Mouse (Mus musculus): ENCODE results near the gene Lmod3. TPM values are rescaled to one million over a fixed set of nuclear protein-coding genes. Genes with fewer than 3 reads are reported as not detected.

The Lmod3 gene
- polyA plus RNA-seq, 1 experiment from 2014 or later, result not detected

GRCm38 (mm10) chr6:97240092-97240491 lies 12.5 kb downstream of the Lmod3 start:
- no peak for DNase-seq (ENCODE audit: extremely low spot score, low spot score)
- H3K4me3 ChIP-seq, result no peak overlapping the region
- peaks cover 5% of the 10 kb centered on the region; the same call in 1 of the 2 replicates for H3K9me3 ChIP-seq
- no peaks in the 10 kb centered on the region for H3K27me3 ChIP-seq (ENCODE audit: poor library complexity, severe bottlenecking)
- H3K27ac ChIP-seq, result no peak overlapping the region
- H3K4me1 ChIP-seq, result no peaks in the 10 kb centered on the region
- 83% methylated on average over 5 of the region's 5 CpGs for whole genome bisulfite sequencing
- peaks cover 3% of the 10 kb centered on the region; the same call in 1 of the 2 replicates for H3K36me3 ChIP-seq (replicated peaks)

DNA sequence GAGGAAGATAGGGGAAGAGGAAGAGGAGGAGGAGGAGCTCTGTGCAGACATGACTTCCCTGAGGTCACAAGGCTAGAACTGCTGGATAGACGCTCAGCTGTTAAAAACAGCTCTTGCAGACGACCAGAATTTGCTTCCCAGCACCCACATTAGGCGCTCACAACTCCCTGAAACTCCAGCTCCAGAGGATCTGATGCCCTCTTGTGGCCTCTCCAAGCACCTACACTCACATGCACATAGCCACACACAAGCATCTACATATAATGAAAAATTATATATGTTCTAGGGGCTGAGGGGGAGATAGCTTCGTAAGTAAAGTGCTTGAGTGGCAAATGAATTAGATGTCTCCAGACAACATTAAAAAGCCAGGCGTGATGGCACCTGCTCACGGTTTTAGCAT lies 13.2 kb downstream of the Lmod3 start:
- Histone ChIP-seq H3K9me3 (peaks cover 5% of the 10 kb centered on the region; the same call in 1 of the 2 replicates), H3K27me3 (ENCODE audit: poor library complexity, severe bottlenecking) (no peaks in the 10 kb centered on the region)

DNA sequence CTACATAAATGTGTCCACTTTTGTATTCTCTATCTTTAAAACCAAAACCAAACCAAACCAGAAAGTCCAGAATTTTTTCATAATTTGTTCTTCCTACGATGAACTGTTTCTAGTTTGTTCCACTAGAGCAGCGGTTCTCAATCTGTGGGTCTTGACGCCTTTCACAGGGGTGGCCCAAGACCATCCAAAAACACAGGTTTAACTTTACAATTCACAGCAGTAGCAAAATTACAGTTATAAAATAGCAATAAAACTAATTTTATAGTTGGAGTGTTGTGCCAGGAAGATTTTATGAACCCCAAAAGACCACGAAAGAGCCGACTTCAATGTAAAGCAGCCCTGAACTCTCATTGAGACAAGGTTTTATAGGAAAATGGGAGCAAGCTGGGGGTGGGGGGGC lies 16.5 kb downstream of the Lmod3 start:
- DNase-seq (ENCODE audit: extremely low spot score, low spot score), result no peak
- Histone ChIP-seq H3K4me1 (no peaks in the 10 kb centered on the region), H3K36me3 (replicated peaks) (peaks cover 20% of the 10 kb centered on the region), H3K9me3 (peaks cover 5% of the 10 kb centered on the region; the same call in 1 of the 2 replicates), H3K27ac (no peak overlapping the region), H3K27me3 (ENCODE audit: poor library complexity, severe bottlenecking) (no peaks in the 10 kb centered on the region), H3K4me3 (no peak overlapping the region)
- 96% methylated on average over 5 of the region's 5 CpGs for WGBS

More for the DNA sequence above, 13.2 kb downstream of the Lmod3 start:
- 93% methylated on average over 6 of the region's 6 CpGs for WGBS
- no peak overlapping the region for H3K27ac ChIP-seq
- DNase-seq (ENCODE audit: extremely low spot score, low spot score), result no peak
- no peak overlapping the region for H3K4me3 ChIP-seq
- H3K4me1 ChIP-seq, result no peaks in the 10 kb centered on the region
- H3K36me3 ChIP-seq (replicated peaks), result peaks cover 7% of the 10 kb centered on the region; the same call in 1 of the 2 replicates

DNA sequence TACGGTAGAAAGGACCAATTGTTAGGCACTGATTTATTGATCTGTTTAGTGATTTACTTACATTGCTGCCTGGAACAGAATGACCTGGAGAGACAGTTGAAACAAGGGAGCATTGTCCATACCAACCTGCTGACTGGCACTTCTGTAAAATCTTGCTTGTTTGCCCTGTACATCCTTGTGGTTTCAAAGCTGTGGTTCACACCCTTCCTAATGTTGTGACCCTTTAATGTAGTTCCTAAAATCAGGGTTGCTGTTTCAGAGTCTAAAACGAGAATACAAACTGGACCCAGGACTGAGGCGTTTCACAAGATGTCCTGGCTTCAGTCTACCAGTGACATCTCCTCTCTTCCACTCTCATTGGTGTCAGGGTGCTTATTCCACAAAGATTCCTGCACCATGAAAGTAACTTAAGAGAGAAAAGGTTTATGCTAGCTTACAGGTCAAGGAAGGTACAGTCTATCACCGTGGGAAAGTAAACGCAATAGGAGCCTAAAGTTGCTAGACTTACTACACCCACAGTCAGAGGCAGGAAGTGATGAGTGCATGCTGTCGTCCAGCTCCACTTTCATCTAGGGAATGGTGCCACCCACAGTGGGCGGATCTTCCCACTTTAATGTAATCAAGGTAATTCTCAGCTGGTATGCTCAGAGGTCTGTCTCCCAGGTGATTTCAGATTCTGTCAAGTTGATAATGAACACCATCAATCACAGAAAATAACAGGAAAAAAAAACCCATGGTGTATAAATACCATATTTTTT lies 17.5 kb downstream of the Lmod3 start:
- H3K27ac ChIP-seq, result no peak overlapping the region
- peaks cover 28% of the 10 kb centered on the region for H3K36me3 ChIP-seq (replicated peaks)
- WGBS, result 93% methylated on average over 7 of the region's 7 CpGs
- H3K4me3 ChIP-seq, result no peak overlapping the region
- peaks cover 5% of the 10 kb centered on the region; the same call in 1 of the 2 replicates for H3K9me3 ChIP-seq
- no peaks in the 10 kb centered on the region for H3K27me3 ChIP-seq (ENCODE audit: poor library complexity, severe bottlenecking)
- H3K4me1 ChIP-seq, result no peaks in the 10 kb centered on the region
- DNase-seq (ENCODE audit: extremely low spot score, low spot score), result no peak

DNA sequence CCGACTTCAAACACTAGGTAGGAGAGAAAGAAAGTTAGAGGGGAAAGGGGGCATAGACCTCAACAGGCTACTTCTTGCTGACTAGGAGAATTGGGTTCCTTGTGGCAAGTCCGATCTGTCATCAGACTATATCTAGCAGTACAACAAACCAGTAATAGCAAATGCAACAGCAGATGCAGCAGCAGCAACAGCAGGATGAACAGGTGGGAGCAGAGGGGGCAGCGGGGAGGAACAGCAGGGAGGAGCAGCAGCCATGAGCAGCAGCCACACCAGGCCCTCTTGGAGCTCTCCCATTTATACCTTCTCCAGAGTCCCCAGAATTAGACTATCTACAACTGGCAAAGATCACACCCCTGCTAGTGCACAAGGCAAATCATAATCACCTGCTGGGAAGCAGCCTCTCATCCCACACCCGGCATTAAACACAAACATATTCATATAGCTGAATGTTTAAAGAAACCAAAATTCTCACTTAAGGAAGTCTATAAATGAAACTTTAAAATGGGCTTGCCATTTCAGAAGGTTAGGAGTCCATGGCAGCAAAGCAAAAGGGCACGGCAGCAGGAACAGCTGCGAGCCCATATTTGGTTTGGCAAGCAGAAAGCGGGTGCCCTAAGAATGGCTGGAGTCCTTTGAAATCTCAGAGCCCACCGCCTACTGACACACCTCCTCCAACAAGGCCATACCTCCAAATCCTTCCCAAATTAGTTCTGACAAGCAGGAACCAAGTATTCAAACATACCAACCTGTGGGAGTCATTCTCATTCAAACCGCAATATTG lies 25.3 kb downstream of the Lmod3 start:
- Histone ChIP-seq H3K4me1 (peaks cover 18% of the 10 kb centered on the region), H3K27me3 (ENCODE audit: poor library complexity, severe bottlenecking) (no peaks in the 10 kb centered on the region), H3K9me3 (no peaks in the 10 kb centered on the region), H3K36me3 (replicated peaks) (peaks cover 20% of the 10 kb centered on the region), H3K27ac (no peak overlapping the region), H3K4me3 (no peak overlapping the region)
- DNase-seq (ENCODE audit: extremely low spot score, low spot score), result no peak
- WGBS, result 94% methylated on average over 9 of the region's 9 CpGs

GRCm38 (mm10) chr6:97226083-97226491 lies 26.5 kb downstream of the Lmod3 start:
- Histone ChIP-seq H3K4me1 (peaks cover 30% of the 10 kb centered on the region), H3K36me3 (replicated peaks) (peaks cover 16% of the 10 kb centered on the region), H3K27me3 (ENCODE audit: poor library complexity, severe bottlenecking) (no peaks in the 10 kb centered on the region), H3K27ac (0 out of 2 replicates have a peak overlapping the region, but pooled peaks have one; percentile 8), H3K4me3 (no peak overlapping the region), H3K9me3 (no peaks in the 10 kb centered on the region)
- WGBS, result 32% methylated on average over 1 of the region's 1 CpGs
- DNase-seq (ENCODE audit: extremely low spot score, low spot score), result no peak

DNA sequence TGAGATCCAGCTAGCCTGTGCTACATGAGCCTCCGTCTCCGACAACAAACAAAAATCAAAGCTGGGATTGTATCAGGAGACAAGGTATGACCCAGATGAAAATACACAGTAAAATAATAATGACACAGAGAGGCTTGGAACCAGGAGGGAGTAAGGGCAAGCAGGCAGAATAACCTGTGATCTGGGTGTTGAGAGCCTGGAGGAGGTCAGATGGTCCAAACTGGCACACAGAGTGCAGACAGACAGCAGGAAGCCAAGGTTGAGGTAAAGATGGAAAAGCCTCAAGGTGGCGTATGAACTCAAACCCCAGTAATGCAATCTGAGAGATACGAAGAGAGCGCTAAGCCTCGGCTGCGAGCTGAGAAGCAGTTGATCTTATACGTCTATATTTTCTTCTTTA lies 28.1 kb downstream of the Lmod3 start:
- WGBS, result 94% methylated on average over 8 of the region's 8 CpGs
- Histone ChIP-seq H3K36me3 (replicated peaks) (peaks cover 3% of the 10 kb centered on the region), H3K4me3 (no peak overlapping the region), H3K4me1 (peaks cover 35% of the 10 kb centered on the region), H3K27ac (no peak overlapping the region), H3K9me3 (no peaks in the 10 kb centered on the region), H3K27me3 (ENCODE audit: poor library complexity, severe bottlenecking) (no peaks in the 10 kb centered on the region)
- DNase-seq (ENCODE audit: extremely low spot score, low spot score), result no peak

DNA sequence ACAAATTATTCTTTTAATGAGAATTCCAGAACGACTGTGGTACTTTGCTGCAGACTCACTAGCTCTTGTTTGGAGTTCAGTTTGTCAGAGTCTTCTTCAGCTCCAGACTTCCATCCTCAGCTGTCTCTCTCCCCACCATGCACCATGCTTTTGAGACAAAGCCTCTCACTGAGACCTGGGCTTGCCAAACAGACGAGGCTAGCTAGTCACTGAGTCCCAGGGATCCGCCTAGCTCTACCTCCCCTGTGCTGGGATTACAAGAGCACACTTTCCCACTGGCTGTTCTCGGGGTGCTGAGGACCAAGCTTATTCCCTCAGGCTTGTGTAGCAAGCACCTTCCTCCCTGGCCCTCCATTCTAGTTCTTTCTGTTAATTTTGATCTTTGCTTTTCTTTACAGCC lies 29.0 kb downstream of the Lmod3 start:
- WGBS, result 76% methylated on average over 4 of the region's 4 CpGs
- DNase-seq (ENCODE audit: extremely low spot score, low spot score), result no peak
- no peaks in the 10 kb centered on the region for H3K27me3 ChIP-seq (ENCODE audit: poor library complexity, severe bottlenecking)
- no peak overlapping the region for H3K27ac ChIP-seq
- peaks cover 35% of the 10 kb centered on the region for H3K4me1 ChIP-seq
- H3K4me3 ChIP-seq, result no peak overlapping the region
- no peaks in the 10 kb centered on the region for H3K9me3 ChIP-seq
- H3K36me3 ChIP-seq (replicated peaks), result no peaks in the 10 kb centered on the region; the same call in 1 of the 2 replicates

DNA sequence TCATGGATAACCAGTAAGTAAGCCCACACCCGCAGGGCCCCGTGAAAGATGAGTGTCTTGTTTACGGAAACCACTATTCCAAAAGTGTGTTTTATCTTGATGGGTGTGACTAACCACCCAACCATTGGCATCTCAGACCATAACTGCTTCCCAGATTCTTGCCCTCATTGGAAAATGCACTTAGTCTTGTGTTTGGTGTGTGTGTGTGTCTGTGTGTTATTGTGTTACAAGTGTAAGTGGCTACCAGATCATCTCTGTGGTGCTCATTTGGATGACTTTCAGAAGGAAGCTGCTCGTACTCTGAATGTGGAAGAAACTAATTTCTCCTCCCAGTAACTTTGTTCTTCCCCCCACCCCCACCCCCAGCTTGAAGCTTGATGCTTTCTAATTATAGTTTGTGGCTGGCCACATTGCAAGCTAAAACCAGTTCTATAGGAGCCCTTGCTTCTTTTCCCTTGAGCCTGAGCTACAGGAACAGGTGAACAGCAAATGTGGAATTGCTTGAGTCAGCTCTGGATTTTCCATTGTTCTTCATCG lies 29.6 kb downstream of the Lmod3 start:
- WGBS, result 78% methylated on average over 5 of the region's 5 CpGs

DNA sequence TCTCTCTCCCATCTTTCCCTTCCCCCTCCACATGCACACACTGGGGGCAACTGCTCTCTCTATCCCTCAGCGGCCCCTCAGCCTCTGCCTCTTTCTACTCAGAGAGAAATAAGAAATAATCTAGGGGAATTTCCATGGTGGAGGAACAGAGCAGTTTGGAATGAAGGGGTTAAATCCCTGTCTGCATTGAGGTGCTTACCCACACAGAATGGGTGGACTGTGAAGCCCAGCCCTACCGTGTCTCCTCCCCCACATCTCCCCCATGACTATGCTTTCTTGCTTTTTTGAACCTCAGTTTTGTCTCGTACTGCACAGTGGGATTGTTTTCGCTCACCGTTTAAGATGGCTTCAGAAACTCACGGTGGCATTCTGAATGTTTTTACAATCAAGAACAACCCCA lies 30.2 kb downstream of the Lmod3 start:
- Histone ChIP-seq H3K27ac (no peak overlapping the region; the same call in 1 of the 2 replicates), H3K27me3 (ENCODE audit: poor library complexity, severe bottlenecking) (no peaks in the 10 kb centered on the region), H3K9me3 (no peaks in the 10 kb centered on the region), H3K4me1 (peaks cover 35% of the 10 kb centered on the region), H3K4me3 (no peak overlapping the region), H3K36me3 (replicated peaks) (no peaks in the 10 kb centered on the region; the same call in 1 of the 2 replicates)
- no peak for DNase-seq (ENCODE audit: extremely low spot score, low spot score)
- WGBS, result 54% methylated on average over 6 of the region's 6 CpGs

More for the DNA sequence above, 29.6 kb downstream of the Lmod3 start:
- DNase-seq (ENCODE audit: extremely low spot score, low spot score), result no peak
- Histone ChIP-seq H3K4me3 (no peak overlapping the region), H3K9me3 (no peaks in the 10 kb centered on the region), H3K36me3 (replicated peaks) (no peaks in the 10 kb centered on the region; the same call in 1 of the 2 replicates), H3K27me3 (ENCODE audit: poor library complexity, severe bottlenecking) (no peaks in the 10 kb centered on the region), H3K4me1 (peaks cover 35% of the 10 kb centered on the region), H3K27ac (no peak overlapping the region)

DNA sequence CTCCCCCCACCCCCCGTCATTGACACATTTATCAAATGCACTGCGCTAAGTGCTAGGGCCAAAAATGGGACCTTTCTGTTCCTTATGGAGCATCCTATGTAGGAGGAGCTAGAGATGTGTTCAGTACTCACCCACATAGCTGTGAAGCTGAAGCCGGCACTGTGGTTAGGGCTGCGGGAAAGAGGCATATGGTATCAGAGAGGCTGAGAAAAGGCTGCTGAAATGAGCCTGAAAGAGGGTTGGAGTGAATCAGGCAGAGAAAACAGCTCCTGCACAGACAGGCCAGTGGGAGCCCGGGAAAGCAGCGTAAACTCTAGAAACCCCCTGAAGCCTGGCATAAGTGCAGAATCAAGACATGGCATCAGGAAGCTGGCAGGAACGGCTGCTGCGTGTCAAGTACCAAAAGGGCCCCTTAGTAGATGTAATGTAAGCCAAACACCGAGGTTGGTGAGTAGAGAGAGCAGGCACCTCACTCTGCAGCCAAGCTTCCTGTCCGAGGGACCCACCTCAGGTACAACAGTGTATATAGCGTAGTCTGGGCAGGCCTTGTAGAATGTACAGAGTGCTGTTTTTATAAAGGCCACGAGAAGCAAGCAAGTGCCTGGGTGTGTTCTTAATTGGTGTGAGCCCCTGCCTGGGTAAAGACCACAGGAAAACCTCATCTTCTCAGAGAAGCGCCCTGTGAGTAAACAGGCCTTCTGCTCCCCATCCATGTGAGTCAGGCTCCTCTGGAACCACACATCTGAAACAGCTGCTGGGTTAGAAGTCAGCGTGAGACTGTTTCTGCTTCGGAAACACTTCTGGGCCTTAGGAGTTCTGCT lies 31.1 kb downstream of the Lmod3 start:
- no peaks in the 10 kb centered on the region for H3K36me3 ChIP-seq (replicated peaks)
- 0 out of 2 replicates have a peak overlapping the region, but pooled peaks have one; percentile 17 for H3K27ac ChIP-seq
- DNase-seq (ENCODE audit: extremely low spot score, low spot score), result no peak
- H3K9me3 ChIP-seq, result no peaks in the 10 kb centered on the region
- peaks cover 34% of the 10 kb centered on the region for H3K4me1 ChIP-seq
- no peaks in the 10 kb centered on the region for H3K27me3 ChIP-seq (ENCODE audit: poor library complexity, severe bottlenecking)
- 77% methylated on average over 15 of the region's 15 CpGs for WGBS
- H3K4me3 ChIP-seq, result no peak overlapping the region

- Histone ChIP-seq H3K4me1 (peaks cover 27% of the 10 kb centered on the region), H3K36me3 (replicated peaks) (peaks cover 2% of the 10 kb centered on the region; the same call in 1 of the 2 replicates), H3K27ac (no peak overlapping the region), H3K4me3 (no peak overlapping the region), H3K27me3 (ENCODE audit: poor library complexity, severe bottlenecking) (no peaks in the 10 kb centered on the region), H3K9me3 (no peaks in the 10 kb centered on the region)
- WGBS, result 70% methylated on average over 4 of the region's 5 CpGs
- no peak for DNase-seq (ENCODE audit: extremely low spot score, low spot score)
Measured at GRCm38 (mm10) chr6:97220672-97221071, 31.9 kb downstream of the Lmod3 start.
